Mouse (Mus musculus) lung, embryonic 16.5 days (tissue): Measurements from ENCODE around the gene Ppil2. TPM values are rescaled to one million over a fixed set of nuclear protein-coding genes. Genes with fewer than 3 reads are reported as not detected.

Experiments used
- ATAC-seq: fragments of 200-750 bp; cut with Nextera tagmentation; 2 replicates; pipeline ENCODE4 v1.8.0; 2017; ENCODE audit warnings: low read depth, mild to moderate bottlenecking, moderate library complexity
- H3K27ac ChIP-seq: fragments of 300-500 bp; sonication (generic); 2 replicates; pipeline ENCODE4 v1.5.1; 2014; ENCODE audit warnings: mild to moderate bottlenecking, control low read depth, low read length
- H3K27me3 ChIP-seq: fragments of 300-500 bp; sonication (generic); 2 replicates; pipeline ENCODE4 v1.6.1; 2014; ENCODE audit warnings: low read depth, low read length, mixed read lengths; ENCODE audit not compliant: control insufficient read depth, insufficient read depth
- H3K36me3 ChIP-seq: fragments of 300-500 bp; sonication (generic); 2 replicates; pipeline ENCODE4 v1.6.1; 2014; ENCODE audit warnings: low read length; ENCODE audit not compliant: control insufficient read depth, insufficient read depth
- H3K4me1 ChIP-seq: fragments of 300-500 bp; sonication (generic); replicated peaks from 2 replicates; pipeline ENCODE4 v1.6.1; 2014; ENCODE audit warnings: low read length, mixed read lengths; ENCODE audit not compliant: control insufficient read depth, insufficient read depth
- H3K4me2 ChIP-seq: fragments of 300-500 bp; sonication (generic); 2 replicates; pipeline ENCODE4 v1.6.1; 2014; ENCODE audit warnings: low read depth, low read length, control low read depth
- H3K4me3 ChIP-seq: fragments of 300-500 bp; sonication (generic); 2 replicates; pipeline ENCODE4 v1.5.1; 2014; ENCODE audit warnings: mild to moderate bottlenecking, low read length, control low read depth
- H3K9ac ChIP-seq: fragments of 300-500 bp; sonication (generic); 2 replicates; pipeline ENCODE4 v1.6.1; 2014; ENCODE audit warnings: low read length, control low read depth
- H3K9me3 ChIP-seq: fragments of 300-500 bp; sonication (generic); 2 replicates; pipeline ENCODE4 v1.6.1; 2016; ENCODE audit warnings: low read length; ENCODE audit not compliant: control insufficient read depth
- WGBS: fragments of 180-500 bp; shearing (Covaris S2); extraction: QIAGEN DNeasy Blood & Tissue Kit; methylation state at CpG from one replicate; pipeline ENCODE4 v1.1.7; 2014; 5-methylcytosine and 5-hydroxymethylcytosine counted together
- polyA plus RNA-seq: library from polyadenylated mRNA; unstranded; fragments of >200 nt; fragmentation: Nextera tagmentation; extraction: Ambion mirVana; gene quantifications from 2 replicates; pipeline ENCODE4 v1.2.1, GENCODE M21; 2015

Gene Ppil2
- polyA plus RNA-seq, 1 experiment from 2014 or later, result 146 TPM

- ATAC-seq, result no peak
- Histone ChIP-seq H3K9me3 (no peaks in the 10 kb centered on the region), H3K4me3 (no peak overlapping the region), H3K27ac (no peak overlapping the region), H3K4me1 (no peaks in the 10 kb centered on the region), H3K27me3 (no peaks in the 10 kb centered on the region), H3K36me3 (0 out of 2 replicates have a peak, but pooled peaks cover 4% of the 10 kb centered on the region), H3K9ac (no peak overlapping the region), H3K4me2 (no peak overlapping the region)
- WGBS, result 76% methylated on average over 5 of the region's 5 CpGs
These were observed 6.3 kb upstream of the Ppil2 start for GRCm38 (mm10) chr16:17117309-17117799.

- peak; percentile 85 for ATAC-seq
- peaks cover 21% of the 10 kb centered on the region for H3K4me1 ChIP-seq
- H3K9ac ChIP-seq, result no peak overlapping the region
- 45% methylated on average over 4 of the region's 4 CpGs for WGBS
- no peak overlapping the region for H3K4me3 ChIP-seq
- no peak overlapping the region for H3K27ac ChIP-seq
- no peak overlapping the region for H3K4me2 ChIP-seq
- peaks cover 27% of the 10 kb centered on the region for H3K36me3 ChIP-seq
- H3K27me3 ChIP-seq, result no peaks in the 10 kb centered on the region
- H3K9me3 ChIP-seq, result no peaks in the 10 kb centered on the region
These were observed 6.5 kb downstream of the Ppil2 start for GRCm38 (mm10) chr16:17104600-17104999.

GRCm38 (mm10) chr16:17102630-17103220 lies 8.3 kb downstream of the Ppil2 start:
- Histone ChIP-seq H3K27ac (peak overlapping the region; percentile 25), H3K9me3 (no peaks in the 10 kb centered on the region), H3K4me3 (no peak overlapping the region), H3K4me2 (no peak overlapping the region), H3K36me3 (peaks cover 35% of the 10 kb centered on the region), H3K4me1 (peaks cover 19% of the 10 kb centered on the region), H3K27me3 (no peaks in the 10 kb centered on the region), H3K9ac (no peak overlapping the region)
- WGBS, result 54% methylated on average over 7 of the region's 7 CpGs
- ATAC-seq, result peak; percentile 44

GRCm38 (mm10) chr16:17096938-17097337 lies 14.1 kb downstream of the Ppil2 start:
- ATAC-seq, result no peak
- peaks cover 66% of the 10 kb centered on the region for H3K36me3 ChIP-seq
- no peaks in the 10 kb centered on the region for H3K9me3 ChIP-seq
- no peak overlapping the region for H3K4me3 ChIP-seq
- no peaks in the 10 kb centered on the region for H3K4me1 ChIP-seq
- no peak overlapping the region for H3K4me2 ChIP-seq
- WGBS, result 91% methylated on average over 3 of the region's 3 CpGs
- H3K9ac ChIP-seq, result no peak overlapping the region
- H3K27me3 ChIP-seq, result no peaks in the 10 kb centered on the region
- H3K27ac ChIP-seq, result no peak overlapping the region

- Histone ChIP-seq H3K27ac (no peak overlapping the region), H3K36me3 (peaks cover 59% of the 10 kb centered on the region), H3K4me3 (no peak overlapping the region), H3K9ac (no peak overlapping the region), H3K9me3 (no peaks in the 10 kb centered on the region), H3K27me3 (no peaks in the 10 kb centered on the region), H3K4me1 (no peaks in the 10 kb centered on the region), H3K4me2 (no peak overlapping the region)
- 65% methylated on average over 3 of the region's 3 CpGs for WGBS
- no peak for ATAC-seq
These were observed 22.7 kb downstream of the Ppil2 start for GRCm38 (mm10) chr16:17088346-17088745.

- no peaks in the 10 kb centered on the region for H3K27me3 ChIP-seq
- peaks cover 47% of the 10 kb centered on the region for H3K36me3 ChIP-seq
- no peak overlapping the region for H3K4me2 ChIP-seq
- no peaks in the 10 kb centered on the region for H3K9me3 ChIP-seq
- no peak for ATAC-seq
- H3K4me1 ChIP-seq, result no peaks in the 10 kb centered on the region
- no peak overlapping the region for H3K27ac ChIP-seq
- H3K9ac ChIP-seq, result no peak overlapping the region
- no peak overlapping the region for H3K4me3 ChIP-seq
- 73% methylated on average over 13 of the region's 13 CpGs for WGBS
These were observed 24.3 kb downstream of the Ppil2 start for GRCm38 (mm10) chr16:17086669-17087193.

GRCm38 (mm10) chr16:17086241-17086640 lies 24.8 kb downstream of the Ppil2 start:
- Histone ChIP-seq H3K9me3 (no peaks in the 10 kb centered on the region), H3K4me3 (no peak overlapping the region), H3K36me3 (peaks cover 43% of the 10 kb centered on the region), H3K27ac (no peak overlapping the region), H3K9ac (no peak overlapping the region), H3K4me2 (no peak overlapping the region), H3K4me1 (peaks cover 3% of the 10 kb centered on the region; the same call in 1 of the 2 replicates), H3K27me3 (no peaks in the 10 kb centered on the region)
- WGBS, result 68% methylated on average over 3 of the region's 3 CpGs
- no peak for ATAC-seq

- H3K4me2 ChIP-seq, result no peak overlapping the region
- H3K4me1 ChIP-seq, result peaks cover 3% of the 10 kb centered on the region; the same call in 1 of the 2 replicates
- no peak overlapping the region for H3K9ac ChIP-seq
- H3K9me3 ChIP-seq, result no peaks in the 10 kb centered on the region
- ATAC-seq, result no peak
- no peaks in the 10 kb centered on the region for H3K27me3 ChIP-seq
- peaks cover 36% of the 10 kb centered on the region for H3K36me3 ChIP-seq
- WGBS, result 79% methylated on average over 4 of the region's 4 CpGs
- H3K4me3 ChIP-seq, result no peak overlapping the region
- H3K27ac ChIP-seq, result no peak overlapping the region
These were observed 25.4 kb downstream of the Ppil2 start for GRCm38 (mm10) chr16:17085636-17086035.

- peaks cover 20% of the 10 kb centered on the region for H3K36me3 ChIP-seq
- H3K27ac ChIP-seq, result no peak overlapping the region
- no peak overlapping the region for H3K4me3 ChIP-seq
- no peaks in the 10 kb centered on the region for H3K27me3 ChIP-seq
- 0 out of 2 replicates have a peak, but pooled peaks cover 2% of the 10 kb centered on the region for H3K9me3 ChIP-seq
- H3K9ac ChIP-seq, result no peak overlapping the region
- 67% methylated on average over 6 of the region's 6 CpGs for WGBS
- no peak overlapping the region for H3K4me2 ChIP-seq
- ATAC-seq, result no peak
- H3K4me1 ChIP-seq, result peaks cover 3% of the 10 kb centered on the region; the same call in 1 of the 2 replicates
These were observed 28.8 kb downstream of the Ppil2 start for GRCm38 (mm10) chr16:17082121-17082792.
